Mouse (Mus musculus): ENCODE measurements around the gene Olfr71.

The Olfr71 gene

GRCm38 (mm10) chr4:43672070-43672469, 38.0 kb downstream of the Olfr71 start:
- in situ Hi-C loops (cut with MboI; ENCODE audit: low pct_unique_long_range_greater_than_20kb in 1 of 2, low sequenced_read_pairs in 2 of 2, unreplicated experiment in 1 of 2), result no loop called here

GRCm38 (mm10) chr4:43669428-43669794, 40.6 kb downstream of the Olfr71 start:
- in situ Hi-C loops (cut with MboI; ENCODE audit: low pct_unique_long_range_greater_than_20kb in 1 of 2, low sequenced_read_pairs in 2 of 2, unreplicated experiment in 1 of 2), result no loop called here

GRCm38 (mm10) chr4:43668782-43669427, 41.1 kb downstream of the Olfr71 start, which contains the start of the genes Tmem8b and Fam221b:
Gene Tmem8b, plus strand, starts transcription at chr4:43668971.
Gene Fam221b, minus strand, starts transcription at chr4:43669145.
- in situ Hi-C loops (cut with MboI; ENCODE audit: low pct_unique_long_range_greater_than_20kb in 1 of 2, low sequenced_read_pairs in 2 of 2, unreplicated experiment in 1 of 2), result no loop called here

DNA sequence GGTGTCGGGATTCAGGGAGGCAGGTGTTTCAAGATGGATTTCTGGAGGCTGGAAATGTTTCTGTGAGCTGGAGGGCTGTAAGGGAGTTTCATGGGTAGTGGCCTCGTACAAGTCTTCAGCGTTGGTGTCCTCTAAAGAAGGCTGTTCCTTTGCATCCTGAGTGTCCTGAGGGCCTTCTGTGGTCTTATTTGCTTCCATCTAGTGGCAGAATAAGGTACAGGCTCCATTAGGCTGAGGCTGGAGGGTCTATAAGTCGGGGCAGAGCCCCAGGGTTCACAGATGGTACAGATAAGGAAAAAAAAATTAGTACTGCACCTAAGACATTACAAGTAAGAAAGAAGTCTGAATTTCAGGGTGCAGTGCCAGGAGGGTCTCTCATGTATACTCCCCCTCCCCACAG, 43.6 kb downstream of the Olfr71 start:
- in situ Hi-C loops (cut with MboI; ENCODE audit: low pct_unique_long_range_greater_than_20kb in 1 of 2, low sequenced_read_pairs in 2 of 2, unreplicated experiment in 1 of 2), result no loop called here

DNA sequence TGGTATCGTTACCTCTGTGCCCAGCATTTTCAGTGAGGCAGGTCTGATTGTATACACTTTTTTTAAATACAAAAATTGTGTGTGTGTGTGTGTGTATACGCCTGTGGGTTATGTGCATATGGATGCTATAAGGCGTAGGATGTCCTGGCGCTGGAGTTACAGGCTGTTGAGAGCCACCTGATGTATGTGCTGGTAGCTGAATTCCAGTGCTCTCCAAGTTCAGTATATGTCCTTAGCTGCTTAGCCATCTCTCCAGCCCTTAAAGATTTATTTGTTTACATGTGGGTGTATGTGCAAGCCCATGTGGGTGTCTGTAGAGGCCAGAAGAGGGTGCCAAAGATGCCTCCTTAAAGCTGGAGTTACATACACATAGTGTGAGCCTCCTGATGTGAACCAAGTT, 52.9 kb downstream of the Olfr71 start:
- in situ Hi-C loops (cut with MboI; ENCODE audit: low pct_unique_long_range_greater_than_20kb in 1 of 2, low sequenced_read_pairs in 2 of 2, unreplicated experiment in 1 of 2), result no loop called here

DNA sequence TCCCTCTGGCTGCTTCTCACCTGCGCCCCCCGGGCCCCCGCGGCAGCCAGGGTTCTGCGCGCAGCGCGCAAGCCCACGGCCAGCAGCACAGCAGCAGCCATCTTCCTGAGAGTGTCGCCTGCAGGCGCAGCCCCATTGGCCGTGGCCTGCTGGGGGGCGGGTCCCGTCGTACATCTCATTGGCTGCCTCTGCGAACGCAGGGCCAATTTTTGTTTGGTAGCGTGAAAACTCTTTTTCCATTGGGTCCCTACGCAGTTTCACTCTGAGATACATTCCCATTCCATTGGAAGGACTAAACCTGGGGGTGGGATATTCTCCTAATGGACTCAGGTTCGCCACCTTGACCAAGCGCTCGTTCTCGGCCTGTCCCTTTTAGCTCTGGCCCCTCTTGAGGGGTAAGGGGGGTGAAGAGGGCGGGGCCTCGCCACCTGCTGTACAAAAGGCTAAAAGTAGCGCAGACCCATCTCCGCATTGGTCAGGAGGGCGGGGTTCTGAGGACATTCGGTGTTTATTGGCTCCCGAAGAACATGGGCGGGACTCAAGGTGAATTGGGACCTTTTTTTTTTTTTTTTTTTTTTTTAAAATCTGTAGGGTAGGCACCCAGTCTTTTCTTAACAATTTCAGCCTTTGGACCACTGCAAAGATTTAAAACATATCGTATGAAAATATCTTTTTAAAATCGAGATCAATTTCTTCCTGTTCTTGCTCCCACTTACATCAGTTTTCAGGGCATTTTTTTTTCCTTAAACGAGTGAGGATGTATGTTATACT, 53.5 kb downstream of the Olfr71 start, which contains the start of gene Hint2:
TSS of gene Hint2 (minus strand) at position 128 of the 771 bp plus-strand sequence.
- in situ Hi-C loops (cut with MboI; ENCODE audit: low pct_unique_long_range_greater_than_20kb in 1 of 2, low sequenced_read_pairs in 2 of 2, unreplicated experiment in 1 of 2), result no loop called here

GRCm38 (mm10) chr4:43655656-43656338, 54.3 kb downstream of the Olfr71 start:
- in situ Hi-C loops (cut with MboI; ENCODE audit: low pct_unique_long_range_greater_than_20kb in 1 of 2, low sequenced_read_pairs in 2 of 2, unreplicated experiment in 1 of 2), result no loop called here
